Mouse (Mus musculus): Measurements from ENCODE around the gene Sfxn2. TPM values are rescaled to one million over a fixed set of nuclear protein-coding genes. Genes with fewer than 3 reads are reported as not detected.

Gene Sfxn2
- polyA plus RNA-seq, 1 experiment = 6.0 TPM

- Histone ChIP-seq H3K36me3 (ENCODE audit: control insufficient read depth, insufficient read depth, low read length, poor library complexity, severe bottlenecking) (no peaks in the 10 kb centered on the region), H3K4me1 (ENCODE audit: control insufficient read depth, insufficient read depth, low read length) (peaks cover 2% of the 10 kb centered on the region)
Observed at GRCm38 (mm10) chr19:46635766-46636165, 62.6 kb downstream of the Sfxn2 start.

GRCm38 (mm10) chr19:46637598-46637997 lies 64.4 kb downstream of the Sfxn2 start:
- Histone ChIP-seq H3K27me3 (ENCODE audit: control insufficient read depth, insufficient read depth, low read length, poor library complexity, severe bottlenecking) (no peaks in the 10 kb centered on the region), H3K9ac (ENCODE audit: low read depth, poor library complexity, severe bottlenecking) (no peak overlapping the region), H3K9me3 (replicated peaks; ENCODE audit: control insufficient read depth, insufficient read depth, low read length, poor library complexity, severe bottlenecking) (no peaks in the 10 kb centered on the region), H3K4me3 (ENCODE audit: low read depth, low read length) (no peak overlapping the region), H3K36me3 (ENCODE audit: control insufficient read depth, insufficient read depth, low read length, poor library complexity, severe bottlenecking) (no peaks in the 10 kb centered on the region), H3K27ac (ENCODE audit: insufficient read depth, low read length) (no peak overlapping the region), H3K4me1 (ENCODE audit: control insufficient read depth, insufficient read depth, low read length) (no peaks in the 10 kb centered on the region)
- no peak for TF ChIP-seq CTCF (IDR thresholded peaks at IDR 0.05; ENCODE audit: low read depth, low read length)
- TF ChIP-seq POLR2A (IDR thresholded peaks at IDR 0.05; ENCODE audit: insufficient read depth, low read length) = no peak

More at GRCm38 (mm10) chr19:46635766-46636165, 62.6 kb downstream of the Sfxn2 start:
- TF ChIP-seq POLR2A (IDR thresholded peaks at IDR 0.05; ENCODE audit: insufficient read depth, low read length) (no peak), CTCF (IDR thresholded peaks at IDR 0.05; ENCODE audit: low read depth, low read length) (no peak), EP300 (IDR thresholded peaks at IDR 0.05; ENCODE audit: insufficient read depth, low read depth, low read length) (no peak)
- no peak overlapping the region for H3K27ac ChIP-seq (ENCODE audit: insufficient read depth, low read length)
- no peak overlapping the region for H3K9ac ChIP-seq (ENCODE audit: low read depth, poor library complexity, severe bottlenecking)
- H3K27me3 ChIP-seq (ENCODE audit: control insufficient read depth, insufficient read depth, low read length, poor library complexity, severe bottlenecking) = no peaks in the 10 kb centered on the region
- H3K4me3 ChIP-seq (ENCODE audit: low read depth, low read length) = no peak overlapping the region
- no peaks in the 10 kb centered on the region for H3K9me3 ChIP-seq (replicated peaks; ENCODE audit: control insufficient read depth, insufficient read depth, low read length, poor library complexity, severe bottlenecking)

- Histone ChIP-seq H3K36me3 (ENCODE audit: control insufficient read depth, insufficient read depth, low read length, poor library complexity, severe bottlenecking) (no peaks in the 10 kb centered on the region), H3K27me3 (ENCODE audit: control insufficient read depth, insufficient read depth, low read length, poor library complexity, severe bottlenecking) (no peaks in the 10 kb centered on the region), H3K9ac (ENCODE audit: low read depth, poor library complexity, severe bottlenecking) (no peak overlapping the region), H3K27ac (ENCODE audit: insufficient read depth, low read length) (no peak overlapping the region), H3K4me1 (ENCODE audit: control insufficient read depth, insufficient read depth, low read length) (no peaks in the 10 kb centered on the region), H3K4me3 (ENCODE audit: low read depth, low read length) (no peak overlapping the region), H3K9me3 (replicated peaks; ENCODE audit: control insufficient read depth, insufficient read depth, low read length, poor library complexity, severe bottlenecking) (no peaks in the 10 kb centered on the region)
- no peak for TF ChIP-seq POLR2A (IDR thresholded peaks at IDR 0.05; ENCODE audit: insufficient read depth, low read length)
- no peak for TF ChIP-seq EP300 (IDR thresholded peaks at IDR 0.05; ENCODE audit: insufficient read depth, low read depth, low read length)
- TF ChIP-seq CTCF (IDR thresholded peaks at IDR 0.05; ENCODE audit: low read depth, low read length) = no peak
Observed at GRCm38 (mm10) chr19:46639053-46639452, 65.9 kb downstream of the Sfxn2 start.

- Histone ChIP-seq H3K4me3 (ENCODE audit: low read depth, low read length) (no peak overlapping the region), H3K36me3 (ENCODE audit: control insufficient read depth, insufficient read depth, low read length, poor library complexity, severe bottlenecking) (no peaks in the 10 kb centered on the region), H3K27me3 (ENCODE audit: control insufficient read depth, insufficient read depth, low read length, poor library complexity, severe bottlenecking) (no peaks in the 10 kb centered on the region), H3K9ac (ENCODE audit: low read depth, poor library complexity, severe bottlenecking) (no peak overlapping the region), H3K9me3 (replicated peaks; ENCODE audit: control insufficient read depth, insufficient read depth, low read length, poor library complexity, severe bottlenecking) (no peaks in the 10 kb centered on the region), H3K27ac (ENCODE audit: insufficient read depth, low read length) (no peak overlapping the region), H3K4me1 (ENCODE audit: control insufficient read depth, insufficient read depth, low read length) (peaks cover under 1% of the 10 kb centered on the region)
- TF ChIP-seq POLR2A (IDR thresholded peaks at IDR 0.05; ENCODE audit: insufficient read depth, low read length) = no peak
Observed at GRCm38 (mm10) chr19:46639496-46639895, 66.3 kb downstream of the Sfxn2 start.

GRCm38 (mm10) chr19:46640780-46641179 lies 67.6 kb downstream of the Sfxn2 start:
- Histone ChIP-seq H3K4me1 (ENCODE audit: control insufficient read depth, insufficient read depth, low read length) (peaks cover 5% of the 10 kb centered on the region), H3K4me3 (ENCODE audit: low read depth, low read length) (no peak overlapping the region), H3K9ac (ENCODE audit: low read depth, poor library complexity, severe bottlenecking) (no peak overlapping the region), H3K27me3 (ENCODE audit: control insufficient read depth, insufficient read depth, low read length, poor library complexity, severe bottlenecking) (no peaks in the 10 kb centered on the region), H3K36me3 (ENCODE audit: control insufficient read depth, insufficient read depth, low read length, poor library complexity, severe bottlenecking) (no peaks in the 10 kb centered on the region), H3K9me3 (replicated peaks; ENCODE audit: control insufficient read depth, insufficient read depth, low read length, poor library complexity, severe bottlenecking) (no peaks in the 10 kb centered on the region), H3K27ac (ENCODE audit: insufficient read depth, low read length) (no peak overlapping the region)
- TF ChIP-seq POLR2A (IDR thresholded peaks at IDR 0.05; ENCODE audit: insufficient read depth, low read length) (no peak), CTCF (IDR thresholded peaks at IDR 0.05; ENCODE audit: low read depth, low read length) (no peak), EP300 (IDR thresholded peaks at IDR 0.05; ENCODE audit: insufficient read depth, low read depth, low read length) (no peak)

- no peak for TF ChIP-seq POLR2A (IDR thresholded peaks at IDR 0.05; ENCODE audit: insufficient read depth, low read length)
- TF ChIP-seq EP300 (IDR thresholded peaks at IDR 0.05; ENCODE audit: insufficient read depth, low read depth, low read length) = no peak
- no peak for TF ChIP-seq CTCF (IDR thresholded peaks at IDR 0.05; ENCODE audit: low read depth, low read length)
Observed at GRCm38 (mm10) chr19:46641420-46642085, 68.4 kb downstream of the Sfxn2 start.

More at GRCm38 (mm10) chr19:46641420-46642085, 68.4 kb downstream of the Sfxn2 start:
- H3K4me1 ChIP-seq (ENCODE audit: control insufficient read depth, insufficient read depth, low read length) = peaks cover 5% of the 10 kb centered on the region
- no peaks in the 10 kb centered on the region for H3K27me3 ChIP-seq (ENCODE audit: control insufficient read depth, insufficient read depth, low read length, poor library complexity, severe bottlenecking)
- no peak overlapping the region for H3K4me3 ChIP-seq (ENCODE audit: low read depth, low read length)
- H3K9ac ChIP-seq (ENCODE audit: low read depth, poor library complexity, severe bottlenecking) = no peak overlapping the region
- H3K9me3 ChIP-seq (replicated peaks; ENCODE audit: control insufficient read depth, insufficient read depth, low read length, poor library complexity, severe bottlenecking) = no peaks in the 10 kb centered on the region
- H3K36me3 ChIP-seq (ENCODE audit: control insufficient read depth, insufficient read depth, low read length, poor library complexity, severe bottlenecking) = no peaks in the 10 kb centered on the region
- H3K27ac ChIP-seq (ENCODE audit: insufficient read depth, low read length) = no peak overlapping the region

All from ES-Bruce4 (cell line).